Mouse (Mus musculus) MEL (cell line): Measurements from ENCODE around the gene Atp5b.

Experiments
- CTCF ChIP-seq, 3 experiments: IDR thresholded peaks in 2 of 3; conservative IDR thresholded peaks in 1 of 3; 2 replicates each; pipeline ENCODE4 v1.5.1; 2011 to 2012; ENCODE audit warnings: low read length in 3 of 3, low read depth in 2 of 3, mild to moderate bottlenecking in 2 of 3, improper control_type of control experiment in 1 of 3, inconsistent platforms in 1 of 3, mixed read lengths in 1 of 3, moderate library complexity in 1 of 3; ENCODE audit not compliant: control insufficient read depth in 1 of 3, insufficient read depth in 1 of 3, poor library complexity in 1 of 3, severe bottlenecking in 1 of 3
- E2F4 ChIP-seq: IDR thresholded peaks from 2 replicates; pipeline ENCODE4 v1.6.1; 2011; ENCODE audit warnings: low read depth, low read length, improper control_type of control experiment, borderline replicate concordance
- EP300 ChIP-seq, 2 experiments: IDR thresholded peaks; 2 replicates each; pipeline ENCODE4 v1.6.1; 2011; ENCODE audit warnings: improper control_type of control experiment in 2 of 2, low read length in 2 of 2, low read depth in 1 of 2, mild to moderate bottlenecking in 1 of 2
- MEF2A ChIP-seq: IDR thresholded peaks from 2 replicates; pipeline ENCODE4 v1.6.1; 2014; ENCODE audit warnings: low read depth, mild to moderate bottlenecking, inconsistent platforms, low read length, improper control_type of control experiment; ENCODE audit not compliant: poor library complexity, insufficient replicate concordance, severe bottlenecking; ENCODE audit errors: extremely low read depth
- POLR2A ChIP-seq, 2 experiments: IDR thresholded peaks; 2 replicates each; pipeline ENCODE4 v1.6.1; 2011 to 2012; ENCODE audit warnings: low read length in 2 of 2, mild to moderate bottlenecking in 2 of 2, control low read depth in 1 of 2, improper control_type of control experiment in 1 of 2, low read depth in 1 of 2, moderate library complexity in 1 of 2; ENCODE audit not compliant: control insufficient read depth in 1 of 2, insufficient read depth in 1 of 2, poor library complexity in 1 of 2
- USF1 ChIP-seq: IDR thresholded peaks from 2 replicates; pipeline ENCODE4 v1.6.1; 2014; ENCODE audit warnings: low read depth, mild to moderate bottlenecking, inconsistent platforms, low read length, improper control_type of control experiment, moderate library complexity

DNA sequence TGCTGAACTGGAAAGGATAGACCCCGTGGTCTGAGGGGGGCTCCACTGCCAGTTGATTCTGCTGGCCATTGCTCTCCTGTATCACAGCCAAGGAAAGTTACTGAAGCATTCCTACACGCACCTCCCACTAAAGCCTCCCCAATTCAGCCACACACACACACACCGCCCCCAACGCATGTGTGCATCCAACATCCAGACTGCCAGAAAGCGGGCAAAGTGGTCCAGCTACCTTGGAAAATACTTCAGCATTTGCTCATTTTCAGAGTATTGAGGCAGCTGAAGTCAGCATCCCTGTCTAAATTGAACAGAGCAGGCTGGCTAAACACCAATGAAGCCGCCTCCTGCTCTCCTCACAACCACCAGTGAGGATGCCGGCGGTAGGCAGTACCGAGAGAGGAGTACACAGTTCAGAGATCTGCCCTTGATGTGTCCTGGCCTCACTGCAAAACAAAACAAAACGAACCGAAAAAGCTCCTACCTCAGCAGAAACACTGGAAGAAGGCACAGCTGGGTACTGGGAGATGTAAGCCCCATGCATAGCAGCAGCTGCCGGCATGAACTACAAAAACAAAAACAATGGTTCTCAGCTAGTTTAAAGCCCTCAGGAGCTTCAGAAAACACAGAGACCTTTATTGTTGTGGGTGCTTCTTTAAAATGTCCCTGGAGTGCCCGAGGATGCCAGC is 50.7 kb downstream of the Atp5b start:
- TF ChIP-seq EP300 (IDR thresholded peaks at IDR 0.05; ENCODE audit: low read depth in 1 of 2, low read length in 2 of 2) (no peak), MEF2A (no peak), CTCF (IDR thresholded peaks at IDR 0.05 in 2 of 3, conservative IDR thresholded peaks at IDR 0.05 in 1 of 3; ENCODE audit: control insufficient read depth in 1 of 3, insufficient read depth in 1 of 3, low read depth in 2 of 3, low read length in 3 of 3, poor library complexity in 1 of 3, severe bottlenecking in 1 of 3) (no peak), USF1 (no peak), POLR2A (IDR thresholded peaks at IDR 0.05; ENCODE audit: control insufficient read depth in 1 of 2, insufficient read depth in 1 of 2, low read depth in 1 of 2, low read length in 2 of 2, poor library complexity in 1 of 2) (no peak), E2F4 (no peak)
